Mouse (Mus musculus) ovary, postnatal 36 days (tissue): ENCODE measurements around the gene Nyap2.
"Not testable (repeated sequence)": the region's sequence is repeated elsewhere in the genome, so short reads cannot be mapped to it uniquely, and the experiment has no call there.

Experiments used
- DNase-seq: peaks from one replicate; pipeline ENCODE4 v3.0.0; 2022; ENCODE audit warnings: low spot score, mixed read lengths

Gene Nyap2

GRCm38 (mm10) chr1:81180686-81181085 is 103.9 kb downstream of the Nyap2 start:
- no peak for DNase-seq

GRCm38 (mm10) chr1:81209536-81209935 is 132.8 kb downstream of the Nyap2 start:
- no peak for DNase-seq

DNA sequence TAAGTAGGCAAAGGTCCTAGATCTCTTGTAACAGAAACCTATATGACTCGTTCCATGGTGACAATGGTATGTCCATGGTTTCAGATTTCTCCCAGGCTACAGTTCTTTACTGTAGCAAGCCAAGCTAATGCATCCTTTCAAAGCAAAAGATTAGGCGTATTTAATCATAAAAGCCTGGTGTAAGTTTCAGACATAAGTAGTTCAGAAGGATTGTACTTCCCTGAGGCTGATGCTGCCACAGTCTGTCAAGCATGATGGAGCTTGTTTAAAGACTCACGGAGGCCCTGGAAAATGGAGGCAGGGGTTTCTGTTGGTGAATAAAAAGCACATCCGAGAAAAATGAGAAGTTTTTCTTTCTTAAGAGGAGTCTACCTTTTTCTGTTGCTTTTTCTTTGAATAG is 134.7 kb downstream of the Nyap2 start:
- DNase-seq = no peak

DNA sequence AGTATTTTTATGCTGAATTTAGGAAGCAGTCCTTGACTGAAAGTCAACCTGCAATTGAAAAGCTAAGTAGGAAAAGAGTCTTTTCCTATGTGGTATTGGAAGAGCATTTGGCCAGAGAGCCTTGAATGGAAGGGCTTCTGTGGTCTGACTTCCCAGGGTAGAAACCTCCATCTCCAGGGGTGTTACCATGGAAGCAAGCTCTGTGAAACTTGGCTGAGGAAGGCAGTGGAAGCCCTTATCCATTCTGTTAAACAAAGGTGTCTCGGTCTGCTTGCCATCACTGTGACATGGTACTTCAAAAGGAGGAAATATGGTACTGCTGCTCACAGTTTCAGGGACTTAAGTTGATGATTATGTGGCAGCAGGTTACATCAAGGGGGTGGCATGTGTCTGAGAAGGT is 143.0 kb downstream of the Nyap2 start:
- DNase-seq = no peak

- no peak for DNase-seq
Observed at GRCm38 (mm10) chr1:81231759-81232406, 155.1 kb downstream of the Nyap2 start.

- DNase-seq = not testable (repeated sequence)
Observed at GRCm38 (mm10) chr1:81232407-81232789, 155.6 kb downstream of the Nyap2 start.

- no peak for DNase-seq
Observed at GRCm38 (mm10) chr1:81248447-81249205, 171.9 kb downstream of the Nyap2 start.

GRCm38 (mm10) chr1:81250068-81250467 is 173.3 kb downstream of the Nyap2 start:
- no peak for DNase-seq

DNA sequence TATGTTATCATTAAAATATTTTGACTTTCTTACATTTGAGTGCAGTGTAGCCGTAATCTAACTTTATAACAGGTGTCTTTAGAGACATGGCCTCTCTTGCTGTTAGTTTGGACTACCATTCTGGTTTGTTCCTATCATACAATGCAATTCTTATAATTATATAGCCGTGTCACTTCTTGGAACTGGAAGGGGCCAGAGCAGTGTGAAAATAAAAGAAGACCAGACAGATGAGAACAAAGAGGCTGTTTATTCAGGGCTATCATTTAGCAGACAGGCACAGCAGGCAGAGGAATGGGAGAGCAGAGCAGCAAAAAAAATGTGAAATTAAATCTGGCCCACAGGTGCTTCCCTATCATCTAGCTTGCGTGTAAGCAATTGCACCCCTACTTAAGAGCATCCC is 189.7 kb downstream of the Nyap2 start:
- DNase-seq = no peak

DNA sequence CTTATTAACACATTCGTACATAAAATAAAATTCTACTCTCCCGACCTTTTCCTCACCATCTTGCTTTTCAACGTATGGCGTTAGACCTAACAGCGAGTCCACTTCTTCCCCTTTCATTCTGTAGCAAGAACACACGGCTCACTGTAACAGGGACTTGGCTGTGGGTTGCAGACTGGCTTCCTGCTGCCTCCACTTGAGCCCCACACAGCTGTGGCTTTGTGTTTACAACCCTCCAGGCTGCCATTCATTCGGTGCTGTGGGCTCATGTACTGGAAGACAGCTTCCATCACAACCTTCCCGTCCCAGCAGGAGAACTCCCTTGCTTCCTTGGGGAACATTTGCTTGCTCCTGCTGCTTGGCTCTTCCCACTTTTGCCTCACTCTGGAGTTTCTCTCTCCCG is 204.2 kb downstream of the Nyap2 start:
- no peak for DNase-seq

GRCm38 (mm10) chr1:81285633-81286032 is 208.9 kb downstream of the Nyap2 start:
- no peak for DNase-seq

DNA sequence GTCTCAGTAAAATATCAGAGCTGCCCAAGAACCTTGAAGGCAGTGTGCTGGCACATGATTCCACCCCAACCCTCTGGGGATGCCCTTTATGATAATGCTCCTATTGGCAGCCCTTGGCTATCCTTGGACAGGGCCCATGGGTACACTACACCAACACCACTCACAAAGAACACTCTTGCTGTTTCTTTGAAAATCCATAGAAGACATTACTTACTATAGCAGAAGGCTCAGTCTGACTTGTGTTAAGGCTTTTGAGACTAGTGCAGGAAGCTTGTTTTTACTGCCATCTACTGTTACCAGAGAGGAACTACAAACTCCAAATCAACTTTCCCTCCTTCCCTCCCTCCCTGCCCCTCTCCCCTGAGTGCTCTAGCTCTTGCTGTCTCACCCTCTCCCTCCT is 210.3 kb downstream of the Nyap2 start:
- DNase-seq = no peak

GRCm38 (mm10) chr1:81300735-81301134 is 224.0 kb downstream of the Nyap2 start:
- DNase-seq = no peak

- no peak for DNase-seq
Observed at GRCm38 (mm10) chr1:81301661-81302060, 224.9 kb downstream of the Nyap2 start.

- no peak for DNase-seq
Observed at GRCm38 (mm10) chr1:81303389-81303788, 226.6 kb downstream of the Nyap2 start.

GRCm38 (mm10) chr1:81307407-81307806 is 230.7 kb downstream of the Nyap2 start:
- no peak for DNase-seq

- no peak for DNase-seq
Observed at GRCm38 (mm10) chr1:81307934-81308333, 231.2 kb downstream of the Nyap2 start.

GRCm38 (mm10) chr1:81310087-81310626 is 233.4 kb downstream of the Nyap2 start:
- DNase-seq = peak; percentile 31

GRCm38 (mm10) chr1:81316403-81316994 is 239.7 kb downstream of the Nyap2 start:
- DNase-seq = peak; percentile 69

DNA sequence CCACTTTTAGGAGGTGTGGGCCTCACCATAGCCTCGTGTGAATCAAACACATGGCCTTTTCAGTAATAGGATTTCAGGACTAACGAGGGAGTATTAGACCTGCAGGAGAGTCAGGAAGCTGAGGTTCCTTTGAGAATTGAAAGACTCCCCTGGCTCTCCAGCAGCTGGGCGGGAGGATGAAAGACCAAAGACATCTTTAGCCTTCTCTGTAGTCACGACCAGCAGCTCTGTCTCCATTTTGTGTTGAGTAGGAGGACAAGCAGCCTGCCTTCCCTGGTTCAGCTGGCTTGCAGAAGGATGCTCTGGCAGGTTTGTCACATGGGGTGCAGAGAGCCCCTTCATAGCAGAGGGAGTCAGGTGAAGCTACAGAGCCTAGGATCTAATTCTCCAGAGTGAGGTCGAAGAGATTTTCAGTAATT is 240.3 kb downstream of the Nyap2 start:
- no peak for DNase-seq

- DNase-seq = no peak
Observed at GRCm38 (mm10) chr1:81387722-81388121, 311.0 kb downstream of the Nyap2 start.
